Mouse (Mus musculus) liver, embryonic 13.5 days (tissue): ENCODE results near the gene Gm33543. TPM values are rescaled to one million over a fixed set of nuclear protein-coding genes. Genes with fewer than 3 reads are reported as not detected.

Experiments used
- ATAC-seq: fragments of 200-750 bp; cut with Nextera tagmentation; 2 replicates; pipeline ENCODE4 v1.8.0; 2017; ENCODE audit warnings: low read depth, mild to moderate bottlenecking, moderate number of reproducible peaks, moderate library complexity
- DNase-seq: peaks from one replicate; pipeline ENCODE4 v3.0.0; 2022
- H3K27ac ChIP-seq: fragments of 300-500 bp; sonication (generic); 2 replicates; pipeline ENCODE4 v1.5.1; 2015; ENCODE audit warnings: moderate library complexity, mild to moderate bottlenecking, inconsistent platforms
- H3K27me3 ChIP-seq: fragments of 300-500 bp; sonication (generic); 2 replicates; pipeline ENCODE4 v1.6.1; 2015; ENCODE audit warnings: mild to moderate bottlenecking, inconsistent platforms
- H3K36me3 ChIP-seq: fragments of 300-500 bp; sonication (generic); 2 replicates; pipeline ENCODE4 v1.6.1; 2015; ENCODE audit warnings: mild to moderate bottlenecking, inconsistent platforms
- H3K4me1 ChIP-seq: fragments of 300-500 bp; sonication (generic); replicated peaks from 2 replicates; pipeline ENCODE4 v1.6.1; 2015; ENCODE audit warnings: inconsistent platforms
- H3K4me2 ChIP-seq: fragments of 300-500 bp; sonication (generic); 2 replicates; pipeline ENCODE4 v1.6.1; 2015; ENCODE audit warnings: inconsistent platforms, mild to moderate bottlenecking, moderate library complexity
- H3K4me3 ChIP-seq: fragments of 300-500 bp; sonication (generic); replicated peaks from 2 replicates; pipeline ENCODE4 v1.5.1; 2015; ENCODE audit warnings: mild to moderate bottlenecking, inconsistent platforms
- H3K9ac ChIP-seq: fragments of 300-500 bp; sonication (generic); 2 replicates; pipeline ENCODE4 v1.6.1; 2015; ENCODE audit warnings: mild to moderate bottlenecking, inconsistent platforms
- H3K9me3 ChIP-seq: fragments of 300-500 bp; sonication (generic); replicated peaks from 2 replicates; pipeline ENCODE4 v1.6.1; 2016; ENCODE audit warnings: inconsistent platforms
- WGBS: fragments of 180-500 bp; shearing (Covaris S2); methylation state at CpG from one replicate; pipeline ENCODE4 v1.1.7; 2015; ENCODE audit not compliant: insufficient replicate concordance; 5-methylcytosine and 5-hydroxymethylcytosine counted together
- polyA plus RNA-seq: library from polyadenylated mRNA; unstranded; fragments of >200 nt; fragmentation: Nextera tagmentation; extraction: Ambion mirVana; gene quantifications from 2 replicates; pipeline ENCODE4 v1.2.1, GENCODE M21; 2015

The Gm33543 gene
- polyA plus RNA-seq, 1 experiment from 2014 or later = not detected

- Histone ChIP-seq H3K9ac (no peak overlapping the region), H3K4me2 (no peak overlapping the region), H3K36me3 (no peaks in the 10 kb centered on the region), H3K4me1 (0 out of 2 replicates have a peak, but pooled peaks cover under 1% of the 10 kb centered on the region), H3K27me3 (no peaks in the 10 kb centered on the region), H3K9me3 (no peaks in the 10 kb centered on the region), H3K4me3 (no peak overlapping the region), H3K27ac (no peak overlapping the region)
- WGBS = 72% methylated on average over 9 of the region's 9 CpGs
- ATAC-seq = no peak
- no peak for DNase-seq
Observed at GRCm38 (mm10) chr10:95774001-95774628, 68.6 kb downstream of the Gm33543 start.

Other genes with a start within 250 kb of the Gm33543 start
- gene Anapc15-ps, start 169.5 kb downstream of the Gm33543 start, polyA plus RNA-seq = not detected in 2 replicates
- gene Eea1, start 97.7 kb upstream of the Gm33543 start, polyA plus RNA-seq = 10.3 and 10.6 TPM in 2 replicates